Mouse (Mus musculus): ENCODE measurements around the gene Cradd. TPM values are rescaled to one million over a fixed set of nuclear protein-coding genes. Genes with fewer than 3 reads are reported as not detected.

The Cradd gene
- total RNA-seq, 1 experiment from 2014 or later, result 19.1 TPM

DNA sequence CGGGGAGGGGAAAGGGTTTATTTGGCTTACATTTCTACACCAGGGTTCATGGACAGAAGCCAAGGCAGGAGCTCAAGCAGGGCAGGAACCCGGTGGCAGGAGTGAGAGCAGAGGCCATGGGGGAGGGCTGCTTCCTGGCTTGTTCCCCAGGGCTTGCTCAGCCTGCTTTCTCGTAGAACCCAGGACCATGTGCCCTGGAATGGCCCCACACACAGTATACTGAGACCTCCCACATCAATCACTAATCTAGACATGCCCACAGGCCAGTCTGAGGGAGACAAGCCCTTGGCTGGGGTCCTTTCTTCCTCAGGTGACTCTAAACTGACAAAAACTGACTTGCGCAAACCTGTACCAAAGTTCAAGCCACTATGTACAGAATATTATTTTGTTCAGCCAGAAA lies 19.7 kb downstream of the Cradd start:
- no peak for DNase-seq

DNA sequence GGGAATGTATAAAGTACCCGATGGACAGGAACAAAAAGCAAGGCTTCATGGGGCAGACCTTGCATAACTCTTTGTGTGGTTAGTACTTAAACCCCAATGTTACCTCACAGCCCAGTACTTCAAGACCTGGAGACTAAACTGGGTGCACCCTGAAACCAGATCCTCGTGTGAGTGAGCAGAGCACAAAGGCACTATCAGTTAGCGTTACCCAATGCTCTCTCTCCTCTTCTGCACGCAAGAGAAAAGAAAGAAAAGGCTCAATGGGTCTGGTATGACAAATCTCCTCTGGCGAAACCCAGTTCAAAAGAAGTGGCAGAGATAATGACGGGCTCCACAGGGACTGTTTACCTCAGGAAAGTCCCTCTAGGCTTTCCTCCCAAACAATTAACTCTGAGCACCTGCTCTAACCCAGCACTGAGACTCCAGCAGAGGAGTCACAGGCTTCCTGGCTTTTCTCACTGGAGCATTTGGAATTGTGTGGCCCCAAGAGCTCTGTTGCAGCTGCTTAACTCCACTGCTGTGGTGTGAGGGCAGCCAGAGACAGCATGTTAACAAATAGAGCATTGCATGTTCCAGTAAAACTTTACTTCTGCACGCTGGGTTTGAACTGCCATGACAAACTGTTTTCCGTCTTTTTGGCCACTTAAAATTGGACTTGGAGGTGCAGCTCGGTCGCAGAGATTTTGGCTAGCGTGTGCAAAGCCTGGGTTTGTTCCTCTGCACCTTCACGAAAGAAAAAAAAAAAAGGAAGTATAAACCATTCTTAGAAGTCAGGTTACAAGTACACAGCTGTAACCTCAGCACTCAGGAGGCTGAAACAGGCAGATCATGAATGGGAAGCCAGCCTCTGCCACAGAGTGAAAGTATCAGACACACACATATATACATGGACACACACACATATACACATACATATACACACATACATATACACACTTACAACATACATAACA lies 21.4 kb downstream of the Cradd start:
- no peak for DNase-seq

GRCm38 (mm10) chr10:95300178-95300793 lies 23.6 kb downstream of the Cradd start:
- no peak for DNase-seq

- no peak for DNase-seq
Observed at GRCm38 (mm10) chr10:95299808-95300133, 24.2 kb downstream of the Cradd start.

DNA sequence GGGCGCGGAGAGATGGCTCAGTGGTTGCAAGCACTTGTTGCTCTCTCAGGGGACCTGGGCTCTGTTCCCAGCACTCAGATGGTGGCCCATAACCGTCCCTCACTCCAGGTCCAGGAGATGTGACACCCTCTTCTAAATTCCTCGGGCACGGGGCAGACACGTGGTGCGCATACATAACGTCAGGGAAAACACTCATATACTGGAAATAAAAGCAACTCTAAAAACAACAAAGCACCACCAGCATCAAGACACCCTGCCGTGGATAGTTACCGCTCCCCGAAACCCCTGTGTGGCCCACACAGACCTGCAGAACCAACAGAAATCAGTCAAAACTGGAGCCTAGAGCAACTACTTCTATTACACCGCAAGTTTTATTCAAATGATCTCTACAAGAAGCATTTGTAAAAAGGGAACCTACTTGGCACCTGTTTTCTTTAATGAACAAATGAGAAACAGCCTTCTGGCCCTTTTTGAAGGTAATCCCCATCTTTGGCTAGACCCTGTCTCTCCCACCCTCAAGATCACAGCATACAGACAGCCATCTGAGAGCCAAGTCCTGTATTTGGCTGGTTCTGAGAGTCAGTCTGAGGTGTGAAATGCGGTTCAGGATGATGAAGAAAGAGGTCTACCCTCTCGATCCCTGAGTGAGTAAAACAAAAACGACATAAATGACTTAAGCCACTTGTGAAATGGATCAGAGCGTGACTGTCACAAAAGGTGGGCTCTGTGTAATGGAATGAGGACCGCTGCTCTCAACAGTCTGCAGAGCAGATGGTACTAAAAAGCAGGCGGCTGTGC lies 24.7 kb downstream of the Cradd start:
- DNase-seq, result no peak

- no peak for DNase-seq
Observed at GRCm38 (mm10) chr10:95298504-95298903, 25.4 kb downstream of the Cradd start.

- DNase-seq, result no peak
Observed at GRCm38 (mm10) chr10:95297690-95298104, 26.2 kb downstream of the Cradd start.

DNA sequence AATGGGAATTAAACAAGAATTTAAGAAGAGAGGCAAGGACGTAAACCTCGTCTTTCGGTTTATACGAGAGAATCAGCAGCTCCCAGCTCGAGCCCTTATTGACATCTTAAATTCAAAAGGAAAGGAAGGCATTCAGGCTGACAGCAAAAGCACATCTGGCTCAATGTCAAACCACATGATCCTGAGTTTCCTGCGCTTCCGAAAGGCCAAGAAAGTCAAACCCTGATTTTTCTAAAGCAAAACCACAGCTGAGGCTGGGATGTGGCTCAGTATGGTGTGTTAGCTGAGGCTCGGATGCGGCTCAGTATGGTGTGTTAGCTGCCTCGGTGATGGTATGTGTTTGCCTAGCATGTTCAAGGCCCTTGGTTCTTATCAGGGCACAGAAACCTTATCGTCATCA lies 26.9 kb downstream of the Cradd start:
- DNase-seq, result no peak

GRCm38 (mm10) chr10:95293261-95293660 lies 30.7 kb downstream of the Cradd start:
- no peak for DNase-seq

- DNase-seq, result no peak
Observed at GRCm38 (mm10) chr10:95292269-95292668, 31.7 kb downstream of the Cradd start.

GRCm38 (mm10) chr10:95291133-95291876 lies 32.6 kb downstream of the Cradd start:
- no peak for DNase-seq

GRCm38 (mm10) chr10:95289819-95290218 lies 34.1 kb downstream of the Cradd start:
- no peak for DNase-seq

DNA sequence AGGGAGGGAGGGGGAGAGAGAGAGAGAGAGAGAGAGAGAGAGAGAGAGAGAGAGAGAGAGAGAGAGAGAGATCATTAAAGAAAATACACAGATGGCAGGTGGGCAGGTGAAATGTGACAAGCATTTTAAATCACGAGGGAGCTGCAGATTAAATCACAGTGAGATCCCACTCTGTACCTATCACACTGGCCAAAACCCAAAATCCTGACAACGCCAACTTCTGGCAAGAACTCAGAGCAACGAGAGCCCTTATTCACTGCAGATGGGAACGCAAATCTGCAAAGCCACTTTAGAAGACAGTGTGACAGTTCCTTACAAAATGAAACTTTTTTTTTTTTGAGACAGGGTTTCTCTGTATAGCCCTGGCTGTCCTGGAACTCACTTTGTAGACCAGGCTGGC lies 35.7 kb downstream of the Cradd start:
- DNase-seq, result no peak

- DNase-seq, result no peak
Observed at GRCm38 (mm10) chr10:95287351-95287750, 36.6 kb downstream of the Cradd start.

DNA sequence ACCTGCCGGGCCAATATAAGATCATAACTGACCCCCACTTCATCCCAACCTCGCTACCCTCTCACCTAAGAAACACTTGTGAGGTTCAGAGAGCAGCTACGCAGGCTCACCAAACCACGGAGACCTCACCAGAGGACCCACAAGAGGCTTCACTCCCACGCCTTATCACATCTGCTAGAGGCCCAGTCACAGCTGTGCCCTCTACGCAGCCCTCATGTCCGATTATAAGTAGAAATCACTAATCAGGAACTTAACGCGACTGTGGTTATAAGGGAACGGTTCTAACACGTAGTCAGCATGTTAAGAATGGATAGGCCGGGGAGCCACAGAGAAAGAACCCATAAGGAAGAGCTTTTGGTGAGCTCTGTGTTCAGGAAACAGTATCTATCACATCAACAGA lies 40.5 kb downstream of the Cradd start:
- no peak for DNase-seq

GRCm38 (mm10) chr10:95281996-95282395 lies 41.9 kb downstream of the Cradd start:
- no peak for DNase-seq

DNA sequence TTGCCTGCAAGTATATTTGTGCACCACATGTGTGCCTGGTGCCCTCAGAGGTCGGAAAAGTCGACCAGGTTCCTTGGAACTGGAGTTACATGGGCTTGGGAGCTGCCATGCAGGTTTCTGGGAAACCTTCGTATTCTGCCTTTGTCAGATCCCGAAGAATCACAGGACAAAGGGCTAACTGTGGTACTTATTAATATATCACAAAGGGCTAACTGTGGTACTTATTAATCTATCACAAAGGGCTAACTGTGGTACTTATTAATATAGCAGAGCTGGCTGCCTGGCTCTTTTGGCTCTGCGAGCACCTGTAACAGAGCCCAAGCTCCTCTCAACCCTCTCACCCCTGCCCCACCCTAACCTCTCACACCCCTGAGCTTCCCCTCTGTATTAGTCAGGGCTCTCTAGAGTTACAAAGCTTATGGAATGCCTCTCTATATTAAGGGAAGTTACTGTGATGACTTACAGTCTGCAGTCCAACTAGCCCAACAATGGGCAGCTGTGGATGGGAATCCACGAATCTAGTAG lies 42.4 kb downstream of the Cradd start:
- no peak for DNase-seq

DNA sequence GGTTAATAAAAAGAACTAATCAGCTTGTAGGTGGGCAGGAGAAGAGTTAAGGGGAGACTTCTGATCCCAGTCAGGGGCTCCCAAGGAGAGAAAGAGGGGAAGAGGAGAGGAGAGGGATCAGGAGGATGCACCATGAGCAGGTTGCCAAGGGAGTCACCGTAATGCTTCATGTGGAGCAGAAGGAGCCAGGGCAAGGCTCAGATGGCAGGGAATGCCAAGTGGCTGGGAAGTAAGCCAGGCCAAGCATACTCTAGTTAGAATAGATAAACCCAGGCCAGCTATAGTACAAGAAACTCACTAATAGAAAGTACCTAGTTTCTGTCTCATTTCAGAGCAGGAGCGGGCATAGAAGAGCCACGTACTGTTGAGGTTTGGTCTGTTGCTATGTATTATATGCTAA lies 43.6 kb downstream of the Cradd start:
- peak; percentile 27 for DNase-seq

DNA sequence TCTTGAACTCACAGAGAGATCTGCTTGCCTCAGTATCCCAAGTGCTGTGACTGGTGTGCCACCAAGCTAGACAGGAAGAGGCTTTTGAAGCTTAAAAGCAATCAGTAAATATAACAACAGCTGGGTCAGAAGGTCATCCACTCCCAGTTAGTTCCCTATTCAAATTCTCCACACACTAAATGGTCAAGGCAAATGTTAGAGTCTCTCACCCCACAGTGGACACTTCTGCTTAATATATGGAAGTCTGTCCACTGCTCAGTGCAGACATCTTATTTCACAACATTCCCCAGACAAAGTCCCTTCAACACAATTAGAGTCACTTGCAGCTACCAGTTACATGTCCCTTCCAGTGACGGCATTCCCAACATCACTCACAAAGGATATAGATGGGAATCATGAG lies 44.5 kb downstream of the Cradd start:
- DNase-seq, result no peak

DNA sequence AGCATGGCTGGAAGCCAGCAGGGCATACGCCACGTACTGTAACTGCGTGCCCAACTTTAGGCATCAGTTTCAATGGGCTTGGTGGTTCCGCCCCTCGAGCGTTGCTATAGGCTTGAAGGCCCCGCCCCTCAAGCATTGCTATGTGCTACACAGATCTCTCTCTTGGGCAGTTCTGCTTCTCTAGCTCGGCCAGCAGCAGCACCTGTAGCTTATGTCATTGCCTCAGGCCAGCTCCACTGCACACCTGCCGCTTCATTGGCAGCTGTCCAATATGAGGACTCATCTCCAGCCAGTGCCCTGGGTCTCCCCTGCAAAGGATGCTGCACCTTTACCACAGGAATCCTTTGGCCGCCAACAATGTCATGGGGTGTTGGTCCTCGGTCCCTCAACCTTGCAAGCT lies 45.8 kb downstream of the Cradd start:
- DNase-seq, result no peak

DNA sequence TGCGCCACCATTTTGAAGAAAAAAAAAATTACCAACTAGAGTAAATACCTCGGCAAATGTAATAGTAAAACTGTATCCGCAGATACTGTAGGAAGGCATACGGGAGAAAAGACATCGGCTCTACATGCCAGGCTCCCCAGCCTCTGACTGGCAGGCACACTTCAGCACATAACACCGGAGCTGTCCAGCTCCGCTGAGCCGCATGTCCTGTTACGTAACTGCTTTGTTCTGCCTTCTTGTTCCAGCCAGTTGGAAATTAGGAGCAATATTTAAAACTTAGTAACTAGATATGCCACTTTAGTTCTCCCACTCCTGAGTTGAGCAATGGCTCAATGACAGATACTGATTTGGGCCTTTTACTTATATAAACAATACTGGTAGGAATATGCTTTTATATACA lies 48.4 kb downstream of the Cradd start:
- no peak for DNase-seq

DNA sequence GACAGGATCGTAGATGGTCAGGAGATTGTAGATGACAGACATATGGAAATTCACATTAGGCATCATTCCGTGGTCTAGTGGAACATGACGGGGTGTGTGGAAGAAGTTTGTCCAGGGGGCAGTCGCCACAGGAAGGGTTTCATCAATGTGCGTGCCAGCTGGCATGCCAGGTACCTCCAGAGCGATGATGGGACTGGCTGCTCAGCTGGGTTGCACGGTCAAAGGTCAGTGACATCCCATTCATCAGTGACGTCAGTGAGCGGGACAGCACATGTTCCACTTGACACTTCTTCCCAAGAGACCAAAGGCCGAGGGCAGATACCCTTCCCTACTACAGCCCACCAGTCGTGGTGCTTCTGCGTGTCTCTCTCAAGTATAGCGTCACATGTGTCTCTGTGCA lies 50.7 kb downstream of the Cradd start:
- DNase-seq, result no peak

Data from adrenal gland, postnatal 25 days (tissue).